Mouse (Mus musculus): ENCODE results near the gene Hist1h4n. TPM values are rescaled to one million over a fixed set of nuclear protein-coding genes. Genes with fewer than 3 reads are reported as not detected.
"Not testable (repeated sequence)": the region's sequence is repeated elsewhere in the genome, so short reads cannot be mapped to it uniquely, and the experiment has no call there.

Gene Hist1h4n
- total and polyA plus RNA-seq, 3 experiments: 15.7 to 3,540 (median 349) TPM

GRCm38 (mm10) chr13:21786189-21786898, 45.7 kb downstream of the Hist1h4n start:
- peak; percentile 99; the same call in 1 of the 2 replicates for TF ChIP-seq POLR2AphosphoS5 (IDR thresholded peaks at IDR 0.05; ENCODE audit: insufficient replicate concordance, low read depth, low read length)
- TF ChIP-seq GATA2 (IDR thresholded peaks at IDR 0.05; ENCODE audit: borderline replicate concordance, low read depth, low read length): no peak
- Histone ChIP-seq H3K36me3 (replicated peaks) (no peaks in the 10 kb centered on the region), H3K4me1 (ENCODE audit: insufficient read depth, low read depth, low read length) (peaks cover 30% of the 10 kb centered on the region), H3K27me3 (ENCODE audit: insufficient read depth, low read length) (no peaks in the 10 kb centered on the region), H3K4me3 (ENCODE audit: low read depth, low read length) (peak overlapping the region; percentile 61; the same call in 1 of the 2 replicates), H3K9me3 (replicated peaks) (no peaks in the 10 kb centered on the region)
- no peak for DNase-seq (ENCODE audit: low spot score)
- no peak for ATAC-seq (ENCODE audit: extremely low read depth, insufficient number of reproducible peaks, low FRiP score, poor library complexity, severe bottlenecking)

- ATAC-seq (ENCODE audit: extremely low read depth, insufficient number of reproducible peaks, low FRiP score, poor library complexity, severe bottlenecking) (no peak), DNase-seq (ENCODE audit: low spot score) (no peak)
- Histone ChIP-seq H3K9me3 (replicated peaks) (no peaks in the 10 kb centered on the region), H3K36me3 (replicated peaks) (no peaks in the 10 kb centered on the region), H3K4me1 (ENCODE audit: insufficient read depth, low read depth, low read length) (peaks cover 24% of the 10 kb centered on the region), H3K4me3 (ENCODE audit: low read depth, low read length) (no peak overlapping the region), H3K27me3 (ENCODE audit: insufficient read depth, low read length) (no peaks in the 10 kb centered on the region)
- no peak for TF ChIP-seq GATA2 (IDR thresholded peaks at IDR 0.05; ENCODE audit: borderline replicate concordance, low read depth, low read length)
- TF ChIP-seq CTCF (IDR thresholded peaks at IDR 0.05; ENCODE audit: low read depth, low read length): no peak
- no peak for TF ChIP-seq TAL1 (conservative IDR thresholded peaks at IDR 0.05; ENCODE audit: low read depth, low read length)
- no peak for TF ChIP-seq GATA1 (IDR thresholded peaks at IDR 0.05; ENCODE audit: borderline replicate concordance, low read length)
- no peak for TF ChIP-seq POLR2AphosphoS5 (IDR thresholded peaks at IDR 0.05; ENCODE audit: insufficient replicate concordance, low read depth, low read length)
Observed at GRCm38 (mm10) chr13:21784311-21784710, 47.7 kb downstream of the Hist1h4n start.

GRCm38 (mm10) chr13:21783734-21784161, 48.2 kb downstream of the Hist1h4n start:
- Histone ChIP-seq H3K27me3 (ENCODE audit: insufficient read depth, low read length) (no peaks in the 10 kb centered on the region), H3K36me3 (replicated peaks) (no peaks in the 10 kb centered on the region), H3K4me3 (ENCODE audit: low read depth, low read length) (peak overlapping the region; percentile 33; the same call in 1 of the 2 replicates), H3K9me3 (replicated peaks) (no peaks in the 10 kb centered on the region), H3K4me1 (ENCODE audit: insufficient read depth, low read depth, low read length) (peaks cover 21% of the 10 kb centered on the region)
- ATAC-seq (ENCODE audit: extremely low read depth, insufficient number of reproducible peaks, low FRiP score, poor library complexity, severe bottlenecking): no peak
- no peak for DNase-seq (ENCODE audit: low spot score)
- TF ChIP-seq GATA1 (IDR thresholded peaks at IDR 0.05; ENCODE audit: borderline replicate concordance, low read length): no peak
- no peak for TF ChIP-seq TAL1 (conservative IDR thresholded peaks at IDR 0.05; ENCODE audit: low read depth, low read length)
- TF ChIP-seq CTCF (IDR thresholded peaks at IDR 0.05; ENCODE audit: low read depth, low read length): no peak
- no peak for TF ChIP-seq GATA2 (IDR thresholded peaks at IDR 0.05; ENCODE audit: borderline replicate concordance, low read depth, low read length)
- TF ChIP-seq POLR2AphosphoS5 (IDR thresholded peaks at IDR 0.05; ENCODE audit: insufficient replicate concordance, low read depth, low read length): no peak

- ATAC-seq (ENCODE audit: extremely low read depth, insufficient number of reproducible peaks, low FRiP score, poor library complexity, severe bottlenecking) (no peak), DNase-seq (ENCODE audit: low spot score) (peak; percentile 51)
- H3K4me3 ChIP-seq (ENCODE audit: low read depth, low read length): peak within 1 kb of the TSS; percentile 63; the same call in 1 of the 2 replicates
- H3K9me3 ChIP-seq (replicated peaks): no peaks in the 10 kb centered on the region
- H3K36me3 ChIP-seq (replicated peaks): no peaks in the 10 kb centered on the region
- H3K4me1 ChIP-seq (ENCODE audit: insufficient read depth, low read depth, low read length): peaks cover 19% of the 10 kb centered on the region
- no peaks in the 10 kb centered on the region for H3K27me3 ChIP-seq (ENCODE audit: insufficient read depth, low read length)
- TF ChIP-seq CTCF (IDR thresholded peaks at IDR 0.05; ENCODE audit: low read depth, low read length) (no peak), GATA1 (IDR thresholded peaks at IDR 0.05; ENCODE audit: borderline replicate concordance, low read length) (no peak), POLR2AphosphoS5 (IDR thresholded peaks at IDR 0.05; ENCODE audit: insufficient replicate concordance, low read depth, low read length) (peak; percentile 93; the same call in 1 of the 2 replicates)
Observed at GRCm38 (mm10) chr13:21783255-21783617, 48.8 kb downstream of the Hist1h4n start, which contains the start of gene Hist1h3i. TSS of gene Hist1h3i (minus strand) at chr13:21783370.

- Histone ChIP-seq H3K4me3 (ENCODE audit: low read depth, low read length) (peak overlapping the region; percentile 63; the same call in 1 of the 2 replicates), H3K4me1 (ENCODE audit: insufficient read depth, low read depth, low read length) (peaks cover 18% of the 10 kb centered on the region)
- H3K9me3 ChIP-seq (replicated peaks); H3K27me3 ChIP-seq (ENCODE audit: insufficient read depth, low read length); DNase-seq (ENCODE audit: low spot score); ATAC-seq (ENCODE audit: extremely low read depth, insufficient number of reproducible peaks, low FRiP score, poor library complexity, severe bottlenecking); H3K36me3 ChIP-seq (replicated peaks): not testable (repeated sequence)
- peak; percentile 83 for TF ChIP-seq POLR2AphosphoS5 (IDR thresholded peaks at IDR 0.05; ENCODE audit: insufficient replicate concordance, low read depth, low read length)
Observed at GRCm38 (mm10) chr13:21782361-21783254, 49.4 kb downstream of the Hist1h4n start.

Other genes starting within 250 kb of the Hist1h4n start
Only the 20 nearest of the 30 such genes appear.
- gene Olfr1359, start 134.1 kb downstream of the Hist1h4n start, total RNA-seq (2014; fragmentation: Nextera tagmentation): not detected in 2 replicates
- 0.12 and 0.22 TPM in 2 replicates for gene Olfr1359, start 134.1 kb downstream of the Hist1h4n start, total RNA-seq (2017)
- not detected in 2 replicates for gene Olfr1359, start 134.1 kb downstream of the Hist1h4n start, polyA plus RNA-seq (2012)
- gene Hist1h2bl, start 116.1 kb downstream of the Hist1h4n start, total RNA-seq (2014; fragmentation: Nextera tagmentation): 900 and 963 TPM in 2 replicates
- 1,351 and 1,816 TPM in 2 replicates for gene Hist1h2bl, start 116.1 kb downstream of the Hist1h4n start, total RNA-seq (2017)
- 2.1 and 8.3 TPM in 2 replicates for gene Hist1h2bl, start 116.1 kb downstream of the Hist1h4n start, polyA plus RNA-seq (2012)
- gene Hist1h2ai, start 115.8 kb downstream of the Hist1h4n start, total RNA-seq (2014; fragmentation: Nextera tagmentation): 968 and 989 TPM in 2 replicates
- 2,644 and 2,651 TPM in 2 replicates for gene Hist1h2ai, start 115.8 kb downstream of the Hist1h4n start, total RNA-seq (2017)
- gene Hist1h2ai, start 115.8 kb downstream of the Hist1h4n start, polyA plus RNA-seq (2012): 2,561 and 4,652 TPM in 2 replicates
- gene Hist1h3h, start 114.5 kb downstream of the Hist1h4n start, total RNA-seq (2014; fragmentation: Nextera tagmentation): 178 and 383 TPM in 2 replicates
- gene Hist1h3h, start 114.5 kb downstream of the Hist1h4n start, total RNA-seq (2017): 634 and 1,163 TPM in 2 replicates
- 29.3 and 131 TPM in 2 replicates for gene Hist1h3h, start 114.5 kb downstream of the Hist1h4n start, polyA plus RNA-seq (2012)
- 170 and 209 TPM in 2 replicates for gene Hist1h2bm, start 110.2 kb downstream of the Hist1h4n start, total RNA-seq (2014; fragmentation: Nextera tagmentation)
- 309 and 556 TPM in 2 replicates for gene Hist1h2bm, start 110.2 kb downstream of the Hist1h4n start, total RNA-seq (2017)
- 1.2 and 3.4 TPM in 2 replicates for gene Hist1h2bm, start 110.2 kb downstream of the Hist1h4n start, polyA plus RNA-seq (2012)
- gene Hist1h4j, start 97.1 kb downstream of the Hist1h4n start, total RNA-seq (2014; fragmentation: Nextera tagmentation): 20.2 and 51.9 TPM in 2 replicates
- gene Hist1h4j, start 97.1 kb downstream of the Hist1h4n start, total RNA-seq (2017): 121 TPM in 2 replicates
- 1.2 and 6.4 TPM in 2 replicates for gene Hist1h4j, start 97.1 kb downstream of the Hist1h4n start, polyA plus RNA-seq (2012)
- gene Hist1h4k, start 81.7 kb downstream of the Hist1h4n start, total RNA-seq (2014; fragmentation: Nextera tagmentation): 1,076 and 1,147 TPM in 2 replicates
- 4,982 and 5,364 TPM in 2 replicates for gene Hist1h4k, start 81.7 kb downstream of the Hist1h4n start, total RNA-seq (2017)
- gene Hist1h4k, start 81.7 kb downstream of the Hist1h4n start, polyA plus RNA-seq (2012): 12.1 and 66.9 TPM in 2 replicates
- 1,742 and 2,057 TPM in 2 replicates for gene Hist1h2ak, start 78.4 kb downstream of the Hist1h4n start, total RNA-seq (2014; fragmentation: Nextera tagmentation)
- gene Hist1h2ak, start 78.4 kb downstream of the Hist1h4n start, total RNA-seq (2017): 1,288 and 1,589 TPM in 2 replicates
- 71.1 and 196 TPM in 2 replicates for gene Hist1h2ak, start 78.4 kb downstream of the Hist1h4n start, polyA plus RNA-seq (2012)
- 350 and 535 TPM in 2 replicates for gene Hist1h2bn, start 78.1 kb downstream of the Hist1h4n start, total RNA-seq (2014; fragmentation: Nextera tagmentation)
- 410 and 794 TPM in 2 replicates for gene Hist1h2bn, start 78.1 kb downstream of the Hist1h4n start, total RNA-seq (2017)
- gene Hist1h2bn, start 78.1 kb downstream of the Hist1h4n start, polyA plus RNA-seq (2012): 0.90 and 0.98 TPM in 2 replicates
- 919 and 956 TPM in 2 replicates for gene Hist1h1b, start 51.6 kb downstream of the Hist1h4n start, total RNA-seq (2014; fragmentation: Nextera tagmentation)
- 975 and 1,171 TPM in 2 replicates for gene Hist1h1b, start 51.6 kb downstream of the Hist1h4n start, total RNA-seq (2017)
- 2.9 and 8.3 TPM in 2 replicates for gene Hist1h1b, start 51.6 kb downstream of the Hist1h4n start, polyA plus RNA-seq (2012)
- 770 and 1,209 TPM in 2 replicates for gene Hist1h3i, start 48.8 kb downstream of the Hist1h4n start, total RNA-seq (2014; fragmentation: Nextera tagmentation)
- gene Hist1h3i, start 48.8 kb downstream of the Hist1h4n start, total RNA-seq (2017): 347 and 472 TPM in 2 replicates
- 9.7 and 61.6 TPM in 2 replicates for gene Hist1h3i, start 48.8 kb downstream of the Hist1h4n start, polyA plus RNA-seq (2012)
- gene Hist1h2an, start 45.0 kb downstream of the Hist1h4n start, total RNA-seq (2014; fragmentation: Nextera tagmentation): 14.4 and 62.3 TPM in 2 replicates
- gene Hist1h2an, start 45.0 kb downstream of the Hist1h4n start, total RNA-seq (2017): 76.2 and 144 TPM in 2 replicates
- 18.0 and 48.6 TPM in 2 replicates for gene Hist1h2an, start 45.0 kb downstream of the Hist1h4n start, polyA plus RNA-seq (2012)
- gene Hist1h2bp, start 44.7 kb downstream of the Hist1h4n start, total RNA-seq (2014; fragmentation: Nextera tagmentation): 88.4 and 192 TPM in 2 replicates
- gene Hist1h2bp, start 44.7 kb downstream of the Hist1h4n start, total RNA-seq (2017): 55.4 and 77.8 TPM in 2 replicates
- 6.8 and 18.8 TPM in 2 replicates for gene Hist1h2bp, start 44.7 kb downstream of the Hist1h4n start, polyA plus RNA-seq (2012)
- 1,081 and 1,195 TPM in 2 replicates for gene Hist1h2bq, start 22.0 kb downstream of the Hist1h4n start, total RNA-seq (2014; fragmentation: Nextera tagmentation)
- 921 and 1,023 TPM in 2 replicates for gene Hist1h2bq, start 22.0 kb downstream of the Hist1h4n start, total RNA-seq (2017)
- 5.1 and 26.9 TPM in 2 replicates for gene Hist1h2bq, start 22.0 kb downstream of the Hist1h4n start, polyA plus RNA-seq (2012)
- 683 and 1,071 TPM in 2 replicates for gene Hist1h2ao, start 21.7 kb downstream of the Hist1h4n start, total RNA-seq (2014; fragmentation: Nextera tagmentation)
- not detected in 2 replicates for gene Hist1h2ao, start 21.7 kb downstream of the Hist1h4n start, total RNA-seq (2017)
- gene Hist1h2ao, start 21.7 kb downstream of the Hist1h4n start, polyA plus RNA-seq (2012): 11,503 and 23,832 TPM in 2 replicates
- gene Hist1h4m, start 20.4 kb downstream of the Hist1h4n start, total RNA-seq (2014; fragmentation: Nextera tagmentation): 95.2 and 203 TPM in 2 replicates
- gene Hist1h4m, start 20.4 kb downstream of the Hist1h4n start, total RNA-seq (2017): 16.8 and 94.6 TPM in 2 replicates
- 35.5 TPM in 1 of 2 replicates, not detected in the other for gene Hist1h4m, start 20.4 kb downstream of the Hist1h4n start, polyA plus RNA-seq (2012)
- 653 and 691 TPM in 2 replicates for gene Hist1h2ap, start 1.3 kb upstream of the Hist1h4n start, total RNA-seq (2014; fragmentation: Nextera tagmentation)
- gene Hist1h2ap, start 1.3 kb upstream of the Hist1h4n start, total RNA-seq (2017): 2,134 and 3,440 TPM in 2 replicates
- gene Hist1h2ap, start 1.3 kb upstream of the Hist1h4n start, polyA plus RNA-seq (2012): 8,984 and 13,644 TPM in 2 replicates
- 1,040 and 1,147 TPM in 2 replicates for gene Hist1h2br, start 1.5 kb upstream of the Hist1h4n start, total RNA-seq (2014; fragmentation: Nextera tagmentation)
- 1,116 and 1,141 TPM in 2 replicates for gene Hist1h2br, start 1.5 kb upstream of the Hist1h4n start, total RNA-seq (2017)
- 4.6 and 25.4 TPM in 2 replicates for gene Hist1h2br, start 1.5 kb upstream of the Hist1h4n start, polyA plus RNA-seq (2012)
- gene Zfp184, start 112.9 kb upstream of the Hist1h4n start, total RNA-seq (2014; fragmentation: Nextera tagmentation): 10.4 and 20.1 TPM in 2 replicates
- 2.2 and 3.6 TPM in 2 replicates for gene Zfp184, start 112.9 kb upstream of the Hist1h4n start, total RNA-seq (2017)
- gene Zfp184, start 112.9 kb upstream of the Hist1h4n start, polyA plus RNA-seq (2012): 0.20 and 0.26 TPM in 2 replicates
- gene Pom121l2, start 149.0 kb upstream of the Hist1h4n start, total RNA-seq (2014; fragmentation: Nextera tagmentation): not detected in 2 replicates
- not detected in 2 replicates for gene Pom121l2, start 149.0 kb upstream of the Hist1h4n start, total RNA-seq (2017)
- not detected in 2 replicates for gene Pom121l2, start 149.0 kb upstream of the Hist1h4n start, polyA plus RNA-seq (2012)

Measured in G1E (cell line).